Mouse (Mus musculus): ENCODE measurements around the gene Arhgap19. TPM values are rescaled to one million over a fixed set of nuclear protein-coding genes. Genes with fewer than 3 reads are reported as not detected.
A peak's percentile ranks its signal among the peaks of the same experiment; 100 is the strongest.

The Arhgap19 gene
- total and polyA plus RNA-seq, 3 experiments = 20.4 to 36.8 (median 30.1) TPM

GRCm38 (mm10) chr19:41818749-41819148, 16.9 kb upstream of the Arhgap19 start (continued):
- TF ChIP-seq GABPA (IDR thresholded peaks at IDR 0.05; ENCODE audit: insufficient replicate concordance, low read depth, low read length) (no peak), IRF4 (IDR thresholded peaks at IDR 0.05; ENCODE audit: low read depth, low read length) (peak; percentile 47; the same call in 1 of the 2 replicates), ZKSCAN1 (IDR thresholded peaks at IDR 0.05; ENCODE audit: borderline replicate concordance, low read depth, low read length) (no peak), ZNF384 (IDR thresholded peaks at IDR 0.05; ENCODE audit: low read depth, low read length) (no peak), RCOR1 (conservative IDR thresholded peaks at IDR 0.05; ENCODE audit: low read depth, low read length) (no peak), ZMIZ1 (IDR thresholded peaks at IDR 0.05; ENCODE audit: low read depth, low read length) (no peak), NELFE (IDR thresholded peaks at IDR 0.05; ENCODE audit: low read depth, low read length) (no peak), PAX5 (IDR thresholded peaks at IDR 0.05; ENCODE audit: low read length) (no peak), USF2 (conservative IDR thresholded peaks at IDR 0.05; ENCODE audit: low read depth, low read length) (no peak), ZC3H11A (IDR thresholded peaks at IDR 0.05; ENCODE audit: low read depth, low read length) (no peak), POLR2AphosphoS2 (IDR thresholded peaks at IDR 0.05; ENCODE audit: low read depth, low read length) (no peak), EP300 (IDR thresholded peaks at IDR 0.05; ENCODE audit: low read length) (peak; percentile 68), SMC3 (IDR thresholded peaks at IDR 0.05; ENCODE audit: low read depth, low read length) (no peak), JUND (conservative IDR thresholded peaks at IDR 0.05; ENCODE audit: low read depth, low read length) (no peak), JUN (IDR thresholded peaks at IDR 0.05; ENCODE audit: insufficient read depth, low read depth, low read length) (no peak), CTCF (conservative IDR thresholded peaks at IDR 0.05 in 1 of 2, IDR thresholded peaks at IDR 0.05 in 1 of 2; ENCODE audit: low read depth in 2 of 2, low read length in 2 of 2) (no peak), CHD2 (IDR thresholded peaks at IDR 0.05; ENCODE audit: low read length) (no peak)

- Histone ChIP-seq H3K79me2 (replicated peaks; ENCODE audit: control insufficient read depth, extremely low read depth, insufficient read depth, poor library complexity, severe bottlenecking) (no peaks in the 10 kb centered on the region), H3K9ac (ENCODE audit: insufficient read depth, low read depth) (no peak overlapping the region), H3K27ac (ENCODE audit: insufficient read depth, low read depth) (no peak overlapping the region), H3K4me1 (ENCODE audit: control insufficient read depth in 1 of 2, insufficient read depth in 2 of 2) (peaks cover 4 to 33% of the 10 kb centered on the region in 2 experiments; a peak in 3 of 4 replicates), H3K4me3 (replicated peaks in 1 of 3; ENCODE audit: low read depth in 2 of 3, low read length in 2 of 3, poor library complexity in 1 of 3) (no peak overlapping the region), H3K27me3 (replicated peaks) (no peaks in the 10 kb centered on the region), H3K9me3 (replicated peaks; ENCODE audit: low read length) (peaks cover 4% of the 10 kb centered on the region), H3K36me3 (replicated peaks in 1 of 2; ENCODE audit: control insufficient read depth in 1 of 2, insufficient read depth in 1 of 2, low read length in 1 of 2) (no peaks in the 10 kb centered on the region), H3K4me2 (ENCODE audit: insufficient read depth, low read depth, poor library complexity, severe bottlenecking) (no peak overlapping the region)
- dilution Hi-C loops (cut with MboI; ENCODE audit: extremely low pct_ligation_motif_present, extremely low pct_unique_long_range_greater_than_20kb, low sequenced_read_pairs) = no loop called here
- in situ Hi-C loops (cut with MboI; ENCODE audit: low pct_ligation_motif_present, low pct_unique_long_range_greater_than_20kb, low sequenced_read_pairs) = no loop called here
- DNase-seq (ENCODE audit: extremely low read depth) = no peak
- no peak for TF ChIP-seq IRF4 (IDR thresholded peaks at IDR 0.05; ENCODE audit: low read depth, low read length)
- TF ChIP-seq USF2 (conservative IDR thresholded peaks at IDR 0.05; ENCODE audit: low read depth, low read length) = no peak
Measured at GRCm38 (mm10) chr19:41817325-41817724, 15.5 kb upstream of the Arhgap19 start.

GRCm38 (mm10) chr19:41816915-41817314, 15.1 kb upstream of the Arhgap19 start:
- in situ Hi-C loops (cut with MboI; ENCODE audit: low pct_ligation_motif_present, low pct_unique_long_range_greater_than_20kb, low sequenced_read_pairs) (no loop called here), dilution Hi-C loops (cut with MboI; ENCODE audit: extremely low pct_ligation_motif_present, extremely low pct_unique_long_range_greater_than_20kb, low sequenced_read_pairs) (no loop called here)
- Histone ChIP-seq H3K36me3 (replicated peaks in 1 of 2; ENCODE audit: control insufficient read depth in 1 of 2, insufficient read depth in 1 of 2, low read length in 1 of 2) (no peaks in the 10 kb centered on the region), H3K4me3 (replicated peaks in 1 of 3; ENCODE audit: low read depth in 2 of 3, low read length in 2 of 3, poor library complexity in 1 of 3) (no peak overlapping the region), H3K79me2 (replicated peaks; ENCODE audit: control insufficient read depth, extremely low read depth, insufficient read depth, poor library complexity, severe bottlenecking) (no peaks in the 10 kb centered on the region), H3K9me3 (replicated peaks; ENCODE audit: low read length) (peaks cover 4% of the 10 kb centered on the region), H3K27ac (ENCODE audit: insufficient read depth, low read depth) (no peak overlapping the region), H3K9ac (ENCODE audit: insufficient read depth, low read depth) (no peak overlapping the region), H3K27me3 (replicated peaks) (no peaks in the 10 kb centered on the region), H3K4me1 (ENCODE audit: control insufficient read depth in 1 of 2, insufficient read depth in 2 of 2) (peaks cover 4 to 33% of the 10 kb centered on the region in 2 experiments; a peak in 3 of 4 replicates), H3K4me2 (ENCODE audit: insufficient read depth, low read depth, poor library complexity, severe bottlenecking) (no peak overlapping the region)
- DNase-seq (ENCODE audit: extremely low read depth) = no peak
- TF ChIP-seq JUND (conservative IDR thresholded peaks at IDR 0.05; ENCODE audit: low read depth, low read length) (no peak), MEF2A (IDR thresholded peaks at IDR 0.05; ENCODE audit: borderline replicate concordance, low read depth, low read length) (no peak), RAD21 (IDR thresholded peaks at IDR 0.05; ENCODE audit: low read depth, low read length) (no peak)

Measured in CH12.LX (cell line).